Mouse (Mus musculus) telencephalon, adult 2 months (tissue): Measurements from ENCODE around the gene Slc29a4.

Experiments
- DNase-seq: peaks from one replicate; pipeline ENCODE4 v3.0.0-alpha.2; 2011; ENCODE audit warnings: low read depth, low spot score

Slc29a4 gene

GRCm38 (mm10) chr5:142692248-142692647 lies at the start of gene Slc29a4:
Slc29a4 (plus strand) TSS chr5:142692512.
- peak; percentile 80 for DNase-seq

DNA sequence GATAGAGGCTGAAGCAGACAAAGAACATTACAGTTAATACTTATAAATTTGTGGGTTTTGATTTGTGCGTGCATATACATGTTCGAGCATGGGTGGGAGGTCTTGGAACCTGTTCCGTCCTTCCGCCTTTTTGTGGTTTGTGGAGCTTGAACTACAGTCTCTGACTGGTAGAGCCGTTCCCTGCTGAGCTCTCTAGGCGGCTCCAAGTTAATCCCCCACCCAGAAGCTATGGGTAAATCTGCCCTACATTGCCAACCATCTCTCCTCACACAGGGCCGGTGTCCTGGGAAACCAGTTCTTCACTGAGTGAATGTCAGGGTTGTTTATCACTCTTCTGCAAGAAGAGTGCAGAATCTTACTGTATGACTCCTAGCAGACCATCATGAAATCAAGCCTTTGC lies 44.1 kb upstream of the Slc29a4 start:
- DNase-seq, result no peak

DNA sequence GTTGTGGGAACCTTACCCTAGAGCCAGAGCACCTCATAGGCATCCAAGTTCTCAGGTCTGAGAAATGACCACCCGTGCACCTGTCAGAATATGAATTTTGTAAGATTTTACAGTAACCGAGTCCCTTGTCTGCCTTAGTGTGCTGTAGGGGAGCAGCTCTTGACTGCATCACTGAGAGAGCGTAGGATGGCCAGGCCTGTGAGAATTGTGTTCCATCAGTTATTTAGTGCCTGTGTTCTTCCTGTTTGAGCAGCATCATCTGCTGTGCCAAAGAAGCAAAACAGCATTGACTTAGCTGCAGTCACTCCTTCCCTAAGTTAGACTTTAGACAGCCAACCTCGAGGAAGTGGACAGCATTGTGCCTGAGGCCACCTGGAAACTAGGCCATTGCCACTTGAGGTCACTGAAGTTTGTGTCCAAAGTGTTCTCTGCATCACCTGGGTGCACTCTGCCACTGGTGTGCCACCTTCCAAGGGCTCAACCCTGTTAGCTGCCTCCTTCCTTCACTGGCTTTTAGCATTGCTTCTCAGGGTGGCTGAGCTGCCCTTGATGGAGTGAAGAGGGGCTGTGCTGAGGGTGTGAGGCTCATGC lies 42.8 kb upstream of the Slc29a4 start:
- no peak for DNase-seq

DNA sequence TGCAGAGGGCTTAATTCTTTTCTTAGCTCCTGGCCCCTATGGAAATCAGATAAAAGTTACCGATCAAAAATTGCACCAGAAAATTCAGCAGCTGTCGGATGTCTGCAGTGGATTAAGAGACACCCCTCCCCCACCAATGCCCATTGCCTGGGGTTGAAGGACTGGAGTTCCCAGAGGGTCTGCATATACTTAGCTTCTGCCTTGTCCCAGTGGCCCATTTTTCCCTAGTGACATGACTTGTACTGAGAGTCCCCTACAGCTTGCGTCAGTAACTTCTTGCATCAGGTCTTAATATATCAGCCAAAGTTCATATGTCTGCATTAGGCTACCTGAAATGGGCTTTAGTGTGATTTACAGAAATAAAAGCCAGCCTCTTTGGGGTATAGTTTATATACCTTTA lies 41.9 kb upstream of the Slc29a4 start:
- no peak for DNase-seq

DNA sequence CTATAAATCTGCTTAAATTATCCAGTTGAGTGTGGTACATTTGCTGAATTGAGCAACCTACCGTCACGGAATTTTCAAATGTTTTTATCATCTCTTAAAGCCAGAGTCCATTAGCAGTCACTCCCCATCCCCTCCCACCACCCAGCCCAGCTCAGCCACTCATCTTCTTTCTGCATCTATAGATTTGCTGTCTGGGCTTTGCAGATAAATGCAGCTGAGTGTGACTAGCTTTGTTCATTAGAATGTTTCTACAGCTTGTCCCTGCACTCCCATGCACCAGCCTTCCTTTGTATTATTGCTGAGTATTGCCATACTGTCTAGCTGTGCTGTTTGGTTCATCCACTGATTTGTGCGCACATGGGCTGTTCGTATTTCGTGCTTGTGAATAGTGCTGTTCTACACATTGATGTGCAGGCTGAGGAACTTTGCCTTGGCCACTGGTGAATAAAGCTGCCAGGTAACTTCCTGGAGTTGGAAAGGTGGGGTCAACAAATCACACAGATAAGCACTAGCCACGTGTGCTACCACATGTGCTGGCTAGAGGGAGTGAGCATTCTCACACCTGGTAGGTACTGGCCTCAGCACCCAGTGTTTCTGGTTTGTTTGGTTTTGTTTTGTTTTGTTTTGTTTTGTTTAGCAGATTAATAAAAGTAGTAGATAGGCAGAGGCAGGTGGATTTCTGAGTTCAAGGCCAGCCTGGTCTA lies 41.4 kb upstream of the Slc29a4 start:
- DNase-seq, result no peak

GRCm38 (mm10) chr5:142652266-142652665 lies 40.0 kb upstream of the Slc29a4 start:
- DNase-seq, result no peak

- DNase-seq, result peak; percentile 45
These were observed 31.5 kb upstream of the Slc29a4 start for GRCm38 (mm10) chr5:142660656-142661434.

GRCm38 (mm10) chr5:142667921-142668320 lies 24.4 kb upstream of the Slc29a4 start:
- no peak for DNase-seq

GRCm38 (mm10) chr5:142668556-142669263 lies 23.6 kb upstream of the Slc29a4 start:
- DNase-seq, result no peak

DNA sequence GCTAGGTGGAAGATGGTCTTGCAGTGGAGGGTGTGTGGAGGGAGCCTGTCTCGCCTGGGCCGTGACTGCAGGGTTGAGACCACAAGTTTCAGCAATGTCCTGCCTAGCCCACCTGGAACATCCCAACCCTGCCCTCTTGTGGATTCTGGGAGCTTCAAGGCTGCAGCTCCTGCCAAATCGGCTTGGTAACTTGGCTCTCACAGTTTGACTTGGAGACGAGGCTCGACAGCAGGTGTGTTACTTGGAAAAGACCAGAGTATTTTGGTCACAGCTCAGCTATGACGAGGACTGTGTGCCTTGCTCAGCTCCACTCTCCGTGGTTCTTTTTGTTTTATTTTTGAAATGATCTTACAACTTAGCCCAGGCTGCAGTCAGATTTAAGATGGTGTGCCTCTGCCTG lies 22.6 kb upstream of the Slc29a4 start:
- DNase-seq, result peak; percentile 60

GRCm38 (mm10) chr5:142673082-142673481 lies 19.2 kb upstream of the Slc29a4 start:
- DNase-seq, result no peak

GRCm38 (mm10) chr5:142678141-142678571 lies 14.2 kb upstream of the Slc29a4 start:
- no peak for DNase-seq

DNA sequence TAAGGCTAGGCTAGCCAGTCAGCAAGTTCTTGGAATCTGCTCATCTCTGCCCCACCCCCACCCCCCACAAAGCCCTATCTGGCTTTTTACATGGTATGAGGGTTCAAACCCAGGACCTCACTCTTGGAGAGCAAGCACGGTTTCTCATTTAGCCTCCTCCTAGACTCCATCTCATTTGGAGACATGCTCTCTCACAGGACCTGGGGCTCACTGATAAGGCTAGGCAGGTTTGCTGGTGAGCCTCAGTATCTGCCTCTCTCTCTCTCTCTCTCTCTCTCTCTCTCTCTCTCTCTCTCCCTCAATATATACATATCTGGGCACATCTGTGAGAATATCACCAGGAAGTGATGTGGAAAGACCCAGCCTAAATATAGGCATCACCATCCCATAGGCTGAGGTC lies 13.2 kb upstream of the Slc29a4 start:
- no peak for DNase-seq

DNA sequence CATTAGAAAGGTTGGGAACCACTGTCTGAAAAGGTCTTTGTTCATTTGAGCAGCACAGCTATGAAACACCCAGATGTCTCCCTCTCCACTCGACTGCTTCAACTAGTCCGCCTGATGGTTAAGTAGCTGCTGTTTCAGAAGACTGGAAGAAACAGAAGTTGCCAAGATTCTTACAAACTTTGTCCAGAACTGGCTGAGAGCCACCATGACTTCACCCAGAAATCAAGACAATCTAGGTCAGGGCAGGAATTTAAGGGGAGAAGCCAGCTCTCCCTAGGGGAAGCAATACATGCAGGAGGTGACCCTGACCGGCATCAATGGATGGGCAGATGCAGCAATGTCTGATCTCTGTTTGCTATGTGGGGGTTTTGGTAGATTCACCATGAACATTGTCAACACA lies 10.4 kb upstream of the Slc29a4 start:
- DNase-seq, result no peak

GRCm38 (mm10) chr5:142682529-142682928 lies 9.8 kb upstream of the Slc29a4 start:
- DNase-seq, result no peak

GRCm38 (mm10) chr5:142688866-142689265 lies 3.4 kb upstream of the Slc29a4 start:
- no peak for DNase-seq

DNA sequence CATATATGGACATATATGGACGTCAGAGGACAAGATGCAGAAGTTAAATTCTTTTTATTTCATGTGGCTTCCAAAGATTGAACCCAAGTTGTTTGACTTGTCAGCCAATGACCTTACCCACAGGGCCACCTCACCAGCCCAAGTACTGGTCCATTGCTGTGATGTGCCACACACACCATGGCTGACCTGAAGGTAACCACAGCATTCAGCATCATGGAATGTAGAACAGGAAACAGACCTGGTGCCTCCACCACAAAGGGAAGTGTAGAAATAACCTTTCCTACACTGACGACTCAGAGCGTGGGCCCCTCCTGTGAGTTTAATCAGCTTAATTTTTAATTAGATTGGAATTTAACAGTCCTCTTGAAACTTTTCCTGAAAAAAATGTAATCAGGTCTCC lies 2.0 kb upstream of the Slc29a4 start:
- DNase-seq, result no peak

DNA sequence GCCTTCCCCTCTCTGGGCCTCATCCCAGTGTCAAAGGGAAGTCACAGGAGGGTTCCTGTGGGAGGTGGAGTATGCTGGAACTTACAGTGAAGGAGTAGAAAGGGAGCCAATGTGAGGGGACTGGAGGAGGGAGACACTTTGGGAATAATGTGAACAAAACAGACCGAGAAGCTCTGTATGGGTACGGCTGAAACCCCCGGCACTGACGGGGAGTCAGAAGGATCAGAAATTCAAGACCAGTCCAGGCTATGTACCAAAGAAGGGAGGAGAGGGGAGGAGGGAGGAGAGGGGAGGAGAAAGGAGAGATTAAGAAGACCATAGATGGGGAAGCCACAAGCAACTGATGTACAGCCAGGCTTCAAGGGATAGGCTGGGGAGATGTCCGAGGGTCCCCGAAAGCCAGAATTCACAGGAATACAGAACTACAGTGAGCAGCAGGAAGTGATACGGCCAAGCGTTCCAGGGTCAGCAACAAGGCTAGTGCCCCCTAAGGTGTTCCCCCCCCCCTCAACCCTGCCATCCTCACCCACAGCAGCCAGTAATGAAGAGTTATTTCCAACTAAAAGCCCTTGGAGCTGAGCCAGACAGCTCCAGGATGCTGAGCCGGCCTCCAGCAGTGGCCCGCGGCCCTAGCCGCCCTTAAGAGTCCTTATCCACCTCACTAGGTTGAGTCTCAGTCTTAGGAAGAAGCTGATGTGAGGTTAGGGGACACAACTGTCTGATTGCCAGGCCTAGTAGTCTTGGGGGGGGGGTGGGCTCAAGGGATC lies 842 bp downstream of the Slc29a4 start:
- DNase-seq, result no peak

GRCm38 (mm10) chr5:142693738-142694430 lies 1.6 kb downstream of the Slc29a4 start:
- no peak for DNase-seq

DNA sequence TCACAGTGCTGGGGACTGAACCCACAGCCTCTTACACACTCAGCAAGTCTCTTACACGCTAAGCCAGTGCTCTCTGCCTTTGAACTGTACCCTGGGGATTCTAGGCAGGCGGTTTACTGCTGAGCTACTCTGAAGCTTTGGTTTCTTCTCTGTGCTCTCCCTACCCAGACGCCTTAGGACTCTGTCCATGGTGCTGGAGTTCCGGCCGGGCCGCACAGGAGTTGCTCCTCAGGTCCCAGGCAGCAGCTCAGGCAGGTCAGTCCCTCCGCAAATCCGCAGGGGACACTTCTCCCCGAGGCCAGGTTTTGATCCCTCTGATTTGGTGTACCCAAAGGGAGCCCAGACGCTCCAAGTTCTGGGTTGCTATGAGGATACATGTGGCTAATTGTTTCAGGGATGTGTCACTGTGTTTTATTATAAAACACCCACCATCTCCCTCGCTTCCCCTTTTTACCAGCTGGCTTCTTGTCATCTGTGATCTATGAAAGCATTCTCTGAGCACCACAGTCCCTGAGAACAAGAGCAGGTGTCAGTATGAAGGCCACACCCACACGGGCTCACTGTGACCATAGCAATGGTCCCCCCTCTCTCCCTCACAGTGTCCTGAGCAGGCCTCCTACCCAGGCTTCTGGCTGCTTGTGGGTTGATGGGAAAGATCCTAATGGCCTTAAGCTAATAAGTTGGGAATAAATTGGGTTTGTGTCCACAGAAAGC lies 2.5 kb downstream of the Slc29a4 start:
- DNase-seq, result no peak
